Mouse (Mus musculus) lung, adult 2 months (tissue): ENCODE results near the gene Slc17a7.

Experiments
- CTCF ChIP-seq: fragments of 200-500 bp; IDR thresholded peaks from 2 replicates; pipeline ENCODE4 v1.5.1; 2011; ENCODE audit warnings: mild to moderate bottlenecking, low read length, control low read depth; ENCODE audit not compliant: insufficient read depth
- POLR2A ChIP-seq: fragments of 200-500 bp; IDR thresholded peaks from 2 replicates; pipeline ENCODE4 v1.6.1; 2011; ENCODE audit warnings: low read depth, mild to moderate bottlenecking, control low read depth, low read length, borderline replicate concordance; ENCODE audit errors: extremely low read depth

- TF ChIP-seq CTCF (no peak), POLR2A (no peak)
Observed at GRCm38 (mm10) chr7:45147267-45147666, 16.5 kb upstream of the Slc17a7 start.
